13 mouse cellular contexts compared by ENCODE assay signal in genomic region chr5:25956611-25957010, GRCm38 (mm10). TPM values are rescaled to one million over a fixed set of nuclear protein-coding genes. Genes with fewer than 3 reads are reported as not detected.
A peak's percentile ranks its signal among the peaks of the same experiment; 100 is the strongest.
DNase-seq lines count a peak whose midpoint lies in the region; ATAC-seq and TF ChIP-seq lines count a peak whose summit lies in the region.
"Not testable (repeated sequence)": the region's sequence is repeated elsewhere in the genome, so short reads cannot be mapped to it uniquely, and the experiment has no call there.
"Had no signal": no experiment of that assay in that cellular context is flagged by ENCODE, and none has a peak within 500 bp of the region (broad histone marks: within the 10 kb centered on the region; RNA-seq: fewer than 3 reads in every experiment).

No protein-coding gene starts in this region.

- H3K4me1 ChIP-seq in E14TG2a.4 (replicated peaks; ENCODE audit: low read depth, low read length); forebrain, embryonic 10.5 days; heart, embryonic 14.5 days (ENCODE audit: control insufficient read depth in 2 of 2, insufficient read depth in 2 of 2, low read length in 2 of 2); intestine, embryonic 16.5 days (ENCODE audit: control insufficient read depth, insufficient read depth, low read length); liver, embryonic 11.5 days (replicated peaks; ENCODE audit: control insufficient read depth, insufficient read depth, low read length): not testable (repeated sequence)

- peak overlapping the region; percentile 26; the same call in 1 of the 2 replicates for H3K4me3 ChIP-seq in E14TG2a.4 (replicated peaks; ENCODE audit: low read length)
- peak overlapping the region; percentile 33; the same call in 1 of the 2 replicates for H3K4me3 ChIP-seq in forebrain, embryonic 10.5 days
- H3K4me3 ChIP-seq in heart, embryonic 14.5 days (ENCODE audit: control insufficient read depth in 1 of 2, insufficient read depth in 1 of 2, low read depth in 1 of 2, low read length in 2 of 2) = peak overlapping the region; percentile 16 to 24; a peak in 3 of 4 replicates
- not testable (repeated sequence) for H3K4me3 ChIP-seq in intestine, embryonic 16.5 days (ENCODE audit: low read length)
- 0 out of 2 replicates have a peak overlapping the region, but pooled peaks have one; percentile 7 for H3K4me3 ChIP-seq in liver, embryonic 11.5 days (ENCODE audit: low read depth, low read length)

- ATAC-seq in cerebellum, adult (ENCODE audit: insufficient number of reproducible peaks, low FRiP score, low TSS enrichment) = peak; percentile 45; the same call in 1 of the 2 replicates
- peak; percentile 9; the same call in 1 of the 2 replicates for ATAC-seq in heart, embryonic 14.5 days (ENCODE audit: insufficient number of reproducible peaks, insufficient read depth, low FRiP score, low read depth)
- ATAC-seq in intestine, embryonic 16.5 days; liver, embryonic 11.5 days (replicated peaks; ENCODE audit: low FRiP score): not testable (repeated sequence)
- ATAC-seq in monocyte, adult 5-6 weeks (replicated peaks; ENCODE audit: insufficient number of reproducible peaks, low FRiP score, low TSS enrichment, poor library complexity, severe bottlenecking) = 0 out of 2 replicates have a peak, but pooled peaks have one; percentile 13

- 39% methylated on average over 32 of the region's 32 CpGs for WGBS in forebrain, embryonic 10.5 days
- WGBS in heart, embryonic 14.5 days = 14% methylated on average over 32 of the region's 32 CpGs
- 26% methylated on average over 25 of the region's 32 CpGs for WGBS in intestine, embryonic 16.5 days
- 19% methylated on average over 32 of the region's 32 CpGs for WGBS in liver, embryonic 11.5 days

- not testable (repeated sequence) for H3K9ac ChIP-seq in heart, embryonic 14.5 days (ENCODE audit: low read length); intestine, embryonic 16.5 days (ENCODE audit: low read depth, low read length); liver, embryonic 11.5 days (ENCODE audit: low read depth, low read length)

- peak overlapping the region; percentile 50 for H3K4me2 ChIP-seq in heart, embryonic 14.5 days (ENCODE audit: low read length)
- H3K4me2 ChIP-seq in intestine, embryonic 16.5 days (ENCODE audit: low read depth, low read length) = peak overlapping the region; percentile 22; the same call in 1 of the 2 replicates
- peak overlapping the region; percentile 38 for H3K4me2 ChIP-seq in liver, embryonic 11.5 days

- H3K9me3 ChIP-seq in E14TG2a.4 (ENCODE audit: low read length); forebrain, embryonic 10.5 days; heart, embryonic 14.5 days (ENCODE audit: control insufficient read depth, low read length); intestine, embryonic 16.5 days (ENCODE audit: control insufficient read depth, low read length); liver, embryonic 11.5 days (ENCODE audit: control insufficient read depth, low read length): not testable (repeated sequence)

- peak; percentile 15 for DNase-seq in forebrain, embryonic 10.5 days (ENCODE audit: extremely low spot score, low spot score)
- DNase-seq in liver, embryonic 11.5 days (ENCODE audit: low spot score) = peak; percentile 32
- DNase-seq in right cerebral cortex, adult 18-20 months = peak; percentile 7

- TF ChIP-seq CTCF in E14TG2a.4 (conservative IDR thresholded peaks at IDR 0.05; ENCODE audit: low read length) = not testable (repeated sequence)

- H3K36me3 ChIP-seq in E14TG2a.4 (ENCODE audit: insufficient read depth, low read length); forebrain, embryonic 10.5 days (replicated peaks); heart, embryonic 14.5 days (ENCODE audit: control insufficient read depth, insufficient read depth, low read length); intestine, embryonic 16.5 days (ENCODE audit: control insufficient read depth, insufficient read depth, low read length); liver, embryonic 11.5 days (ENCODE audit: control insufficient read depth, insufficient read depth, low read length): not testable (repeated sequence)

- H3K27me3 ChIP-seq in E14TG2a.4 (ENCODE audit: insufficient read depth, low read length) = peaks cover 17% of the 10 kb centered on the region
- not testable (repeated sequence) for H3K27me3 ChIP-seq in forebrain, embryonic 10.5 days (ENCODE audit: poor library complexity, severe bottlenecking); heart, embryonic 14.5 days (ENCODE audit: control insufficient read depth, insufficient read depth, low read length); intestine, embryonic 16.5 days (replicated peaks; ENCODE audit: control insufficient read depth, insufficient read depth, low read length); liver, embryonic 11.5 days (replicated peaks; ENCODE audit: control insufficient read depth, insufficient read depth, low read length)

- H3K27ac ChIP-seq in forebrain, embryonic 10.5 days; heart, embryonic 14.5 days (replicated peaks in 1 of 2; ENCODE audit: control insufficient read depth in 1 of 2, insufficient read depth in 1 of 2, low read depth in 2 of 2, low read length in 2 of 2); intestine, embryonic 16.5 days (ENCODE audit: low read length); liver, embryonic 11.5 days (ENCODE audit: low read depth, low read length): not testable (repeated sequence)

RNA-seq across cellular contexts. Expression of gene Gm21671, which starts 2.4 kb away (rescaled TPM):
- polyA plus RNA-seq in forebrain, embryonic 10.5 days (2016; fragmentation: Nextera tagmentation; extraction: Ambion mirVana) = not detected in 2 replicates
- 0.12 TPM in 1 of 2 replicates, not detected in the other for polyA plus RNA-seq in heart, embryonic 14.5 days (2014; fragmentation: Nextera tagmentation; extraction: Ambion mirVana)
- polyA plus RNA-seq in intestine, embryonic 16.5 days (2015; fragmentation: Nextera tagmentation; extraction: Ambion mirVana) = not detected in 2 replicates
- polyA plus RNA-seq in liver, embryonic 11.5 days (2014; fragmentation: Nextera tagmentation; extraction: Ambion mirVana) = not detected in 2 replicates
- not detected in 3 replicates for total RNA-seq in monocyte, adult 5-6 weeks (2017)
- total RNA-seq: gastrocnemius, postnatal 4 days; layer of hippocampus, adult 8-10 months; left cerebral cortex, postnatal 25 days; MEL had no signal

RNA-seq across cellular contexts. Expression of gene Gm21663, which starts 14.4 kb away (rescaled TPM):
- polyA plus RNA-seq in forebrain, embryonic 10.5 days (2016; fragmentation: Nextera tagmentation; extraction: Ambion mirVana) = not detected in 2 replicates
- 0.32 and 0.35 TPM in 2 replicates for polyA plus RNA-seq in heart, embryonic 14.5 days (2014; fragmentation: Nextera tagmentation; extraction: Ambion mirVana)
- not detected in 2 replicates for polyA plus RNA-seq in intestine, embryonic 16.5 days (2015; fragmentation: Nextera tagmentation; extraction: Ambion mirVana)
- polyA plus RNA-seq in liver, embryonic 11.5 days (2014; fragmentation: Nextera tagmentation; extraction: Ambion mirVana) = not detected in 2 replicates
- total RNA-seq in monocyte, adult 5-6 weeks (2017) = not detected in 3 replicates
- total RNA-seq: adrenal gland, adult 8-10 months; gastrocnemius, postnatal 4 days; layer of hippocampus, adult 8-10 months; left cerebral cortex, postnatal 25 days; MEL had no signal

RNA-seq across cellular contexts. Expression of gene Gm21680, which starts 15.9 kb away (rescaled TPM):
- polyA plus RNA-seq in forebrain, embryonic 10.5 days (2016; fragmentation: Nextera tagmentation; extraction: Ambion mirVana) = 0.07 TPM in 1 of 2 replicates, not detected in the other
- 0.24 and 0.27 TPM in 2 replicates for polyA plus RNA-seq in heart, embryonic 14.5 days (2014; fragmentation: Nextera tagmentation; extraction: Ambion mirVana)
- polyA plus RNA-seq in intestine, embryonic 16.5 days (2015; fragmentation: Nextera tagmentation; extraction: Ambion mirVana) = not detected in 2 replicates
- 0.17 TPM in 1 of 2 replicates, not detected in the other for polyA plus RNA-seq in liver, embryonic 11.5 days (2014; fragmentation: Nextera tagmentation; extraction: Ambion mirVana)
- not detected in 3 replicates for total RNA-seq in monocyte, adult 5-6 weeks (2017)
- total RNA-seq: adrenal gland, adult 8-10 months; gastrocnemius, postnatal 4 days; layer of hippocampus, adult 8-10 months; left cerebral cortex, postnatal 25 days; MEL had no signal

RNA-seq across cellular contexts. Expression of gene Gm21698, which starts 31.8 kb away (rescaled TPM):
- 0.14 TPM in 1 of 2 replicates, not detected in the other for polyA plus RNA-seq in forebrain, embryonic 10.5 days (2016; fragmentation: Nextera tagmentation; extraction: Ambion mirVana)
- not detected in 2 replicates for polyA plus RNA-seq in heart, embryonic 14.5 days (2014; fragmentation: Nextera tagmentation; extraction: Ambion mirVana)
- not detected in 2 replicates for polyA plus RNA-seq in intestine, embryonic 16.5 days (2015; fragmentation: Nextera tagmentation; extraction: Ambion mirVana)
- 0.07 TPM in 1 of 2 replicates, not detected in the other for polyA plus RNA-seq in liver, embryonic 11.5 days (2014; fragmentation: Nextera tagmentation; extraction: Ambion mirVana)
- not detected in 3 replicates for total RNA-seq in monocyte, adult 5-6 weeks (2017)
- total RNA-seq: adrenal gland, adult 8-10 months; gastrocnemius, postnatal 4 days; layer of hippocampus, adult 8-10 months; left cerebral cortex, postnatal 25 days; MEL had no signal

RNA-seq across cellular contexts. Expression of gene Gm1979, which starts 48.0 kb away (rescaled TPM):
- not detected in 2 replicates for polyA plus RNA-seq in forebrain, embryonic 10.5 days (2016; fragmentation: Nextera tagmentation; extraction: Ambion mirVana)
- polyA plus RNA-seq in heart, embryonic 14.5 days (2014; fragmentation: Nextera tagmentation; extraction: Ambion mirVana) = 0.46 TPM in 1 of 2 replicates, not detected in the other
- not detected in 2 replicates for polyA plus RNA-seq in intestine, embryonic 16.5 days (2015; fragmentation: Nextera tagmentation; extraction: Ambion mirVana)
- not detected in 2 replicates for polyA plus RNA-seq in liver, embryonic 11.5 days (2014; fragmentation: Nextera tagmentation; extraction: Ambion mirVana)
- total RNA-seq in monocyte, adult 5-6 weeks (2017) = not detected in 3 replicates
- total RNA-seq: adrenal gland, adult 8-10 months; gastrocnemius, postnatal 4 days; left cerebral cortex, postnatal 25 days; MEL had no signal
